Mouse (Mus musculus) midbrain, embryonic 11.5 days (tissue): ENCODE data around the gene Zfp618. TPM values are rescaled to one million over a fixed set of nuclear protein-coding genes. Genes with fewer than 3 reads are reported as not detected.

ENCODE experiments used
- ATAC-seq: fragments of 200-750 bp; cut with Nextera tagmentation; 2 replicates; pipeline ENCODE4 v1.8.0; 2017; ENCODE audit warnings: moderate TSS enrichment, moderate library complexity; ENCODE audit not compliant: low FRiP score
- DNase-seq: peaks from one replicate; pipeline ENCODE4 v3.0.0; 2015; ENCODE audit warnings: low spot score; ENCODE audit errors: missing footprints
- H3K27ac ChIP-seq: fragments of 300-500 bp; sonication (generic); 2 replicates; pipeline ENCODE4 v1.5.1; 2014; ENCODE audit warnings: low read depth, low read length
- H3K27me3 ChIP-seq: fragments of 300-500 bp; sonication (generic); 2 replicates; pipeline ENCODE4 v1.6.1; 2014; ENCODE audit warnings: mild to moderate bottlenecking, low read length, moderate library complexity, mixed read lengths; ENCODE audit not compliant: control insufficient read depth, insufficient read depth
- H3K36me3 ChIP-seq: fragments of 300-500 bp; sonication (generic); 2 replicates; pipeline ENCODE4 v1.6.1; 2014; ENCODE audit warnings: mild to moderate bottlenecking, low read length, moderate library complexity, mixed read lengths; ENCODE audit not compliant: control insufficient read depth, insufficient read depth
- H3K4me1 ChIP-seq: fragments of 300-500 bp; sonication (generic); 2 replicates; pipeline ENCODE4 v1.6.1; 2014; ENCODE audit warnings: low read length; ENCODE audit not compliant: control insufficient read depth, insufficient read depth
- H3K4me2 ChIP-seq: fragments of 300-500 bp; sonication (generic); 2 replicates; pipeline ENCODE4 v1.6.1; 2014; ENCODE audit warnings: mild to moderate bottlenecking, moderate library complexity
- H3K4me3 ChIP-seq: fragments of 300-500 bp; sonication (generic); 2 replicates; pipeline ENCODE4 v1.5.1; 2014; ENCODE audit warnings: low read depth, low read length
- H3K9ac ChIP-seq: fragments of 300-500 bp; sonication (generic); 2 replicates; pipeline ENCODE4 v1.6.1; 2014; ENCODE audit warnings: low read length
- H3K9me3 ChIP-seq: fragments of 300-500 bp; sonication (generic); 2 replicates; pipeline ENCODE4 v1.6.1; 2016; ENCODE audit warnings: low read length; ENCODE audit not compliant: control insufficient read depth
- WGBS: fragments of 180-500 bp; shearing (Covaris S2); extraction: QIAGEN DNeasy Blood & Tissue Kit; methylation state at CpG from one replicate; pipeline ENCODE4 v1.1.7; 2014; 5-methylcytosine and 5-hydroxymethylcytosine counted together
- polyA plus RNA-seq: library from polyadenylated mRNA; unstranded; fragments of >200 nt; fragmentation: Nextera tagmentation; extraction: Ambion mirVana; gene quantifications from 2 replicates; pipeline ENCODE4 v1.2.1, GENCODE M21; 2014

Gene Zfp618
- polyA plus RNA-seq, 1 experiment from 2014 or later: 23.6 TPM

DNA sequence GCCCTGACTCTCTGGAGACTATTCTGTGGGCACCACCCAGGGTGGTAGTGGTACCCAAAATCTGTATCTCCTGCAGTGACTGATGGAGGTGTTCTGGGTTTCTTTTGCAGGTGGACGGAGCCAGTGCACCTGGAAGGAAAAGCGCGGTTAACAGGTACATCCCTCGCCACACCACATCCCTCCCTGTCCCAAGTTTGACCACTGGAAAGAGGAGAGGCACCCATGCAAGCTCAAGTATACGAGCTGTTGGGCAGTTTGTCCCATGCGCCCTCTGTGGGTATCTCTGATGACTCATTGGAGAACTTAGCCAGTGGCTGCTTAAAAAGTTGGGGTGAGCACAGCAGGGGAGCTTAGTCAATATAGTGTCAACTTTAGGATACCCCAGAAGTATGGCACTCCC lies 96.0 kb downstream of the Zfp618 start:
- H3K36me3 ChIP-seq: 0 out of 2 replicates have a peak, but pooled peaks cover 2% of the 10 kb centered on the region
- H3K4me2 ChIP-seq: no peak overlapping the region
- H3K4me1 ChIP-seq: peaks cover 6% of the 10 kb centered on the region
- H3K27me3 ChIP-seq: no peaks in the 10 kb centered on the region
- H3K27ac ChIP-seq: no peak overlapping the region
- H3K9me3 ChIP-seq: no peaks in the 10 kb centered on the region
- ATAC-seq: no peak
- peak; percentile 64 for DNase-seq
- H3K4me3 ChIP-seq: no peak overlapping the region
- no peak overlapping the region for H3K9ac ChIP-seq
- 96% methylated on average over 6 of the region's 6 CpGs for WGBS

DNA sequence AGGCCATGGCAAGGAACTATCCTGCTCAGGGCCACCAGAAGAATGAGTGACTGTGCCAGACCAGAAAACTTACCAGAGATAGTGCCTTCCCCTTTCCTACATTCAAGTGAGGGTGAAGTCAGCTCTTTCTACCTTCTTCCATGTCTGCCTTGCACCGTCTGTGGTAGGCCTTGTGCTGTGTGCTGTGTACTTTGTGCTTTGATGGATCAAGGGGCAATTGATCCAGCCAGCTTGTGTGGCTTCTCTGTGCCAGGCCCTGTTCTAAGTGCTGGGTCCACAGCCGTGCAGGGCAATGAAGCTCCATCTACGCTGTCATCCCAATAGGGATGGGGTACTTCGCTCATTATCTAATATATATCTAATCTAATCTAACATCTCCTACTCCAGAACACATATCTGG lies 98.0 kb downstream of the Zfp618 start:
- Histone ChIP-seq H3K36me3 (0 out of 2 replicates have a peak, but pooled peaks cover 2% of the 10 kb centered on the region), H3K9ac (no peak overlapping the region), H3K4me3 (no peak overlapping the region), H3K27me3 (no peaks in the 10 kb centered on the region), H3K9me3 (no peaks in the 10 kb centered on the region), H3K27ac (no peak overlapping the region), H3K4me1 (no peaks in the 10 kb centered on the region; the same call in 1 of the 2 replicates), H3K4me2 (no peak overlapping the region)
- WGBS: 95% methylated on average over 4 of the region's 4 CpGs
- ATAC-seq (no peak), DNase-seq (no peak)

DNA sequence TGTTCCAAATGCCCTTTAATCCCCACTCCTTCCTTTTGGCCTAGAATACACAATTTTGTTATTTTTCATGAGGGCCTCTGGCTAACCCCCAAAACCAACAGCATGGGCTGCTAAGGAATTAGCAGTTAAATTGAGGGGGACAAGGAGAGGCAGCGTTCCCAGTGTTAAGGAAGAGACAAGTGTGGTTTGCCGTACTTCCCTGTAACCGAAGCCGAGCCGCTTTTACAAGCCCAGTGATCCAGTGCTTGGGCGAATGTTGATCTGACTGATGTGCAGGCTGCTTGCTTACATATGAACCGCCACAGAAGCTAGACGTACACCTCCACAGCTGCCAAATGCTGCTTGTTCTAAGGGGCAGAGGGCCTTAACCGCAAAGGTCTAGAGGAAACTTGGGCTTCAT lies 99.5 kb downstream of the Zfp618 start:
- Histone ChIP-seq H3K9me3 (no peaks in the 10 kb centered on the region), H3K4me2 (no peak overlapping the region), H3K4me1 (no peaks in the 10 kb centered on the region; the same call in 1 of the 2 replicates), H3K9ac (no peak overlapping the region), H3K36me3 (0 out of 2 replicates have a peak, but pooled peaks cover 2% of the 10 kb centered on the region), H3K27me3 (no peaks in the 10 kb centered on the region), H3K4me3 (no peak overlapping the region), H3K27ac (no peak overlapping the region)
- no peak for ATAC-seq
- DNase-seq: no peak
- WGBS: 89% methylated on average over 9 of the region's 9 CpGs

DNA sequence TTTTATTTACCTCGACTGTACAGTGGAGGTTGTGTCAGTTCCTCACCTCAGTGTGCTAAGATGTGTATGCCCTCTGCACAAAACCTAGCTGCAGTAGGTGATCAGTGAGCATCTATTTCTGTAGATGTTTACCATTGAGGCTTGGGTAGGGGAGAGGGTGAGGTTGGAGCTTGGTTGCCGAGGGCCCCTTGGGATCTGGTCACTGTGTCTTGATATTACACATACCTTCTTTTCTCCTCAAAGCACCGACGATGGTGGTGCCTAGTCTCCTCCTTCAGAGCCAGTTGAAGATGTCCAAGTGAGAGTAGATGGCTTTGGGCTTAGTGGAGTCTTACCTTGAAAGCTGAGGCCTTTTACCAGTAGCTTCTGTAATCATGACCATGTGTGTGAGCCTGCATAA lies 101.4 kb downstream of the Zfp618 start:
- ATAC-seq: no peak
- Histone ChIP-seq H3K9ac (no peak overlapping the region), H3K4me1 (no peaks in the 10 kb centered on the region), H3K27me3 (no peaks in the 10 kb centered on the region), H3K4me3 (no peak overlapping the region), H3K9me3 (no peaks in the 10 kb centered on the region), H3K36me3 (0 out of 2 replicates have a peak, but pooled peaks cover 2% of the 10 kb centered on the region), H3K4me2 (no peak overlapping the region), H3K27ac (no peak overlapping the region)
- no peak for DNase-seq
- WGBS: 86% methylated on average over 4 of the region's 4 CpGs

DNA sequence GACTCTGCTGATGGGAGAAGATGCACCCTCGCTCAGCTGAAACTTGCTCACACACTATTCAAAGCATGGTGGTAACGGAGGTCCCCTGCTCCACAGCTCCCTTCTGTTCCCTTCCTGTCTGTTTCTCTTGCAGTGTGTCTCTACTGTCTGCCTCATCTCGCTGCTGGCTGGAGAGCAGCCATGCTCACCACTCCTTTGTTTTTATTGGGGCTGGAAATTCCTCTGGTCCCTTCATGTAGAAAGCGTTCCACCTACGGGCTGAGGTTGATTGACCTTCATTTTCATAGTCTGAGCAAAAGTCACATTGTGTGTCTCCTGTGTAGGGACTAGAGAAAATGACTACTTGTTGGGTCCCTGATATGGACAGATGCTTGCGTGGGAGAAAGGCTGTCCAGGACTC lies 102.4 kb downstream of the Zfp618 start:
- H3K36me3 ChIP-seq: 0 out of 2 replicates have a peak, but pooled peaks cover 2% of the 10 kb centered on the region
- H3K27ac ChIP-seq: no peak overlapping the region
- H3K9ac ChIP-seq: no peak overlapping the region
- no peak overlapping the region for H3K4me2 ChIP-seq
- H3K9me3 ChIP-seq: no peaks in the 10 kb centered on the region
- no peak for ATAC-seq
- no peak overlapping the region for H3K4me3 ChIP-seq
- WGBS: 80% methylated on average over 6 of the region's 6 CpGs
- no peaks in the 10 kb centered on the region for H3K4me1 ChIP-seq
- no peak for DNase-seq
- H3K27me3 ChIP-seq: no peaks in the 10 kb centered on the region

DNA sequence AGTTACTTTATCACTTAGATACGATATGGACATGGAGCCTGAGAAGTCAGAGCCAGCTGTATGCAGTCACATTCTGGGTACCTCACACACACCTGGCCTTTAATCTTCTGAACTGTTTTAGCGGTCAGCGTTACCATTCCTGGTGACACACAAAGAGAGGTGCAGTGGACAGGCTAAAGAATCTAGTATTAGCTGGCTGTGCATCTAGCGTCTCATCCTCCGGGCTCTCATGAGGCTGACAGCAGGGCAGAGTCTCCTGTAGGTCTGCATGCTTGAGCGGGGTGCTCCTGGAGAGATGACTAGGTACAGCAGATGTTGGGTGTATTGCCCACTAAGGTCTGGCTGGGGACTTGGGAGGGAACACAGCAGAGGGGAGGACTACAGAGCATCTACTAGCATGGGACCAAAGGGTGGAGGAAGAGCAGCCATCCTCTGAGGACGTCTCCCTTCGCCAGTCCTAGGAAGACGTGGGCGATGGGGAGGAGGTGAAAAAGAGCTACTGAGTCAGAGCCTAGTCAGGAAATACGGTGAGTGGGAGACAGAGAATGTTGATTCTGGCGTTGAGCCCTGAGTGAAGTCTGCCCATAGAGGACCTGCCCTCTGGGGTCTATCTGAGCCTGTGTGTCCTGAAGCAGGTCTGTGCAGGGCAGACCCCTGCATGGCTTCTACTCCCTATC lies 103.3 kb downstream of the Zfp618 start:
- WGBS: 92% methylated on average over 12 of the region's 12 CpGs
- no peak overlapping the region for H3K9ac ChIP-seq
- H3K27ac ChIP-seq: no peak overlapping the region
- no peak overlapping the region for H3K4me2 ChIP-seq
- H3K36me3 ChIP-seq: no peaks in the 10 kb centered on the region
- H3K4me1 ChIP-seq: no peaks in the 10 kb centered on the region
- no peaks in the 10 kb centered on the region for H3K9me3 ChIP-seq
- H3K4me3 ChIP-seq: no peak overlapping the region
- DNase-seq (no peak), ATAC-seq (no peak)
- no peaks in the 10 kb centered on the region for H3K27me3 ChIP-seq

DNA sequence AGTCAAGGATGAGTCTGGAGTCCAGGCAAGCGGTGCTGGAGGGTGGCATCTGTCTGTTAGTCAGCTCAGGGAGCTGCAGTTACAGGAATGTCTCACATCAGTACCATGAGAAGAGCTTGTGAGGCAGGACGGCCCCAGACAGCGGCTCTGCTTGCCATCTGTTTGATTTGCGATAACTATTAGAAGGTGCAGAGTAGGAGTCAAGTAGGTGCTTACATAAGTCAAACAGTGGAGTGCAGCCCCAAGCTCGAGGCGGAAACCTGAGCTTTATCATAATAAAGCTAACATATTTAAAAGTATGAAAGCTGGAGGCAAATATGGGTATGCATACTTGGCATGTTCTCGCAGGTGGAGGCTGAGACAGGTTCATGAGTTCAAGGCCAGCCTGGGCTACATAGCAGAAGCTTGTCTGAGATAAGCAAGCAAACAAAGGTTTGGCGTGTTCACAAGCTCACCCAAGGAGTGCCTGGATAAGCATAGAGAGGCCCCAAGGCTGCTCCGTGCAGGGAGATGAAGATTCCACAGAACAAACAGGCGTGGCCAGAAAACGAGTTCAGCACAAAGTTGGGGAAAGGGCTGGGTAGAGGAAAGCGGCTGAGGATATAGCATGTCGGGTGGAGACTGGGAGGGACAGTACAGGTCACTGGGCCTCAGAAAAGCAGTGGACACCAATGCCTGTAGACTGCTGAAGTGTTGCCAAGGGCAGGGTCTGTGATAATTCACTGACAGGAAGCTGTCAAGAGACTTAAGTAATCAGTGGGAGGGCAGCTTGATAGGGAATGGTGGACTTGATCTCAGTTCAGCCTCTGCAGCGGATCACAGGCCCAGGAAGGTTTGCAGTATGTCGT lies 106.3 kb downstream of the Zfp618 start:
- no peaks in the 10 kb centered on the region for H3K4me1 ChIP-seq
- 88% methylated on average over 15 of the region's 15 CpGs for WGBS
- no peak overlapping the region for H3K4me2 ChIP-seq
- ATAC-seq (no peak), DNase-seq (no peak)
- no peak overlapping the region for H3K27ac ChIP-seq
- H3K9me3 ChIP-seq: no peaks in the 10 kb centered on the region
- H3K27me3 ChIP-seq: no peaks in the 10 kb centered on the region
- H3K9ac ChIP-seq: no peak overlapping the region
- no peak overlapping the region for H3K4me3 ChIP-seq
- no peaks in the 10 kb centered on the region for H3K36me3 ChIP-seq

DNA sequence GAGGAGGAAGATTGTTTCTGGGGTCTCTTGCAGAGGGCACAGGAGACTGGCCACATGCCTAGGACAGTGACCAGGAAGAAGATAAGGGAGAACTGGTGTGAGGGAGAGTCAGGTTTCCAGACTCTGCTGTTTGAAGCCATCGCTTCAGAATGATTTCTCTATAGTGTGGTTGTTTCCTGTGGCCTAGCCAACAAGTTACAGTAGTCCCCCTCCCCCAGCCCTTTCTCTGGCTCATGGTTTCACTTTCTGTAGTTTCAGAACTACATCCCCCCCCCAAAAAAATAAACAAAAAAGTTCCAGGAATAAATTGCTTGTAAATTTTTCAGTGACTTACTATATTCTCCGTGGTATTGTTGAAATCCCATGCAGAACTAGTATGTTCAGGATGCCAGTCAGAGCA lies 107.8 kb downstream of the Zfp618 start:
- DNase-seq (no peak), ATAC-seq (no peak)
- H3K27me3 ChIP-seq: no peaks in the 10 kb centered on the region
- no peak overlapping the region for H3K4me3 ChIP-seq
- H3K9me3 ChIP-seq: no peaks in the 10 kb centered on the region
- H3K4me2 ChIP-seq: no peak overlapping the region
- H3K36me3 ChIP-seq: no peaks in the 10 kb centered on the region
- no peaks in the 10 kb centered on the region for H3K4me1 ChIP-seq
- no peak overlapping the region for H3K27ac ChIP-seq
- no peak overlapping the region for H3K9ac ChIP-seq
- 93% methylated on average over 2 of the region's 2 CpGs for WGBS

DNA sequence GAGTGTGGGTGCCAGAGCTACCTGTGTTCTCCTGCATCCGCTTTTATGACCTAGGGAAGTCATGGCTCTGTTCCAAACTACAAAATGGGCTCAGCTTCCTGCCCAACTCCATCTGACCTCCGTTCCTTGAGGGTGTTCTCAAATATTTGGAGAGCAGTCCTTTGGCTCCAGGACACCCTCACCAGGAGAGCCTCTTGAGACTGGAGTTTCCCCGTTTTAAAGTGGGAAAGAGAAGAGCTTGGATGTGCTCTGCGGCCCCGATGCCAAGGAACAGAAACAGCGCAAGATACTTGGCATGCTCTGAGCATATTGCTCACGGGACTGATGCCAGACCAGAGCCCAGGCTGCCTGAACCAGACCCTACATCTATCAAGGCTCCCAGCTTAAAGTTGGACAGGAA lies 113.8 kb downstream of the Zfp618 start:
- Histone ChIP-seq H3K4me1 (no peaks in the 10 kb centered on the region), H3K4me2 (no peak overlapping the region), H3K9me3 (no peaks in the 10 kb centered on the region), H3K27me3 (no peaks in the 10 kb centered on the region), H3K36me3 (peaks cover 13% of the 10 kb centered on the region), H3K9ac (no peak overlapping the region), H3K4me3 (no peak overlapping the region), H3K27ac (no peak overlapping the region)
- ATAC-seq (no peak), DNase-seq (no peak)
- 94% methylated on average over 7 of the region's 7 CpGs for WGBS
